Mouse (Mus musculus): ENCODE data around the gene Tnfsf8. TPM values are rescaled to one million over a fixed set of nuclear protein-coding genes. Genes with fewer than 3 reads are reported as not detected.

The Tnfsf8 gene
- total RNA-seq, 4 experiments from 2014 or later, result 0.07 to 0.09 TPM; not detected in 2

GRCm38 (mm10) chr4:63842278-63842677 is 18.9 kb downstream of the Tnfsf8 start:
- no peak for DNase-seq

GRCm38 (mm10) chr4:63840457-63840856 is 20.7 kb downstream of the Tnfsf8 start:
- DNase-seq, result no peak

- no peak for DNase-seq
These were observed 38.0 kb downstream of the Tnfsf8 start for GRCm38 (mm10) chr4:63823136-63823535.

- no peak for DNase-seq
These were observed 43.6 kb downstream of the Tnfsf8 start for GRCm38 (mm10) chr4:63817505-63817904.

GRCm38 (mm10) chr4:63815668-63816067 is 45.5 kb downstream of the Tnfsf8 start:
- no peak for DNase-seq

- DNase-seq, result no peak
These were observed 63.1 kb downstream of the Tnfsf8 start for GRCm38 (mm10) chr4:63798083-63798482.

- DNase-seq, result no peak
These were observed 64.6 kb downstream of the Tnfsf8 start for GRCm38 (mm10) chr4:63796527-63796926.

GRCm38 (mm10) chr4:63792328-63792727 is 68.8 kb downstream of the Tnfsf8 start:
- DNase-seq, result no peak

GRCm38 (mm10) chr4:63785466-63785865 is 75.7 kb downstream of the Tnfsf8 start:
- no peak for DNase-seq

GRCm38 (mm10) chr4:63783826-63784225 is 77.3 kb downstream of the Tnfsf8 start:
- no peak for DNase-seq

GRCm38 (mm10) chr4:63782970-63783613 is 78.1 kb downstream of the Tnfsf8 start:
- DNase-seq, result no peak

Other genes with a start within 250 kb of the Tnfsf8 start
- not detected for gene Tex48, start 238.9 kb downstream of the Tnfsf8 start, total RNA-seq (2022)
- not detected for gene Gm11214, start 198.0 kb downstream of the Tnfsf8 start, total RNA-seq (2022)
- gene Tnfsf15, start 116.2 kb downstream of the Tnfsf8 start, total RNA-seq (2022), result under 1 TPM; 0.34 to 0.83 (median 0.36) TPM
- 1 to 10 TPM; 5.4 to 9.5 (median 7.3) TPM for gene Tnc, start 185.7 kb upstream of the Tnfsf8 start, total RNA-seq (2022)